Mouse (Mus musculus) liver, postnatal 0 days (tissue): ENCODE data around the gene Calr. TPM values are rescaled to one million over a fixed set of nuclear protein-coding genes. Genes with fewer than 3 reads are reported as not detected.
A peak's percentile ranks its signal among the peaks of the same experiment; 100 is the strongest.

Source experiments
- ATAC-seq: fragments of 200-750 bp; cut with Nextera tagmentation; 2 replicates; pipeline ENCODE4 v1.8.0; 2017; ENCODE audit warnings: mild to moderate bottlenecking, moderate library complexity
- DNase-seq: peaks from one replicate; pipeline ENCODE4 v3.0.0-alpha.2; 2016
- H3K27ac ChIP-seq: fragments of 300-500 bp; sonication (generic); 2 replicates; pipeline ENCODE4 v1.5.1; 2014; ENCODE audit warnings: antibody characterized with exemption, moderate library complexity, mild to moderate bottlenecking, low read depth
- H3K27me3 ChIP-seq: fragments of 300-500 bp; sonication (generic); 2 replicates; pipeline ENCODE4 v1.6.1; 2014; ENCODE audit warnings: low read length, control low read depth, mixed read lengths; ENCODE audit not compliant: insufficient read depth
- H3K36me3 ChIP-seq: fragments of 300-500 bp; sonication (generic); replicated peaks from 2 replicates; pipeline ENCODE4 v1.6.1; 2014; ENCODE audit warnings: mild to moderate bottlenecking, control low read depth, low read length, moderate library complexity, mixed read lengths; ENCODE audit not compliant: insufficient read depth
- H3K4me1 ChIP-seq: fragments of 300-500 bp; sonication (generic); 2 replicates; pipeline ENCODE4 v1.6.1; 2014; ENCODE audit warnings: antibody characterized with exemption, mild to moderate bottlenecking, control low read depth; ENCODE audit not compliant: insufficient read depth
- H3K4me2 ChIP-seq: fragments of 300-500 bp; sonication (generic); 2 replicates; pipeline ENCODE4 v1.6.1; 2014; ENCODE audit warnings: low read depth, mild to moderate bottlenecking, low read length, moderate library complexity, mixed read lengths
- H3K4me3 ChIP-seq: fragments of 300-500 bp; sonication (generic); 2 replicates; pipeline ENCODE4 v1.5.1; 2014; ENCODE audit warnings: low read depth, low read length
- H3K9ac ChIP-seq: fragments of 300-500 bp; sonication (generic); replicated peaks from 2 replicates; pipeline ENCODE4 v1.6.1; 2014; ENCODE audit warnings: mild to moderate bottlenecking, moderate library complexity
- H3K9me3 ChIP-seq: fragments of 300-500 bp; sonication (generic); 2 replicates; pipeline ENCODE4 v1.6.1; 2016; ENCODE audit warnings: mild to moderate bottlenecking, control low read depth, low read length, mixed read lengths
- CTCF ChIP-seq: sonication (generic); IDR thresholded peaks from 2 replicates; pipeline ENCODE4 v1.5.1; 2016; ENCODE audit warnings: antibody characterized with exemption, low read depth
- EP300 ChIP-seq: IDR thresholded peaks from 2 replicates; pipeline ENCODE4 v1.6.1; 2016; ENCODE audit warnings: antibody characterized with exemption, low read depth, mild to moderate bottlenecking
- WGBS: fragments of 180-500 bp; shearing (Covaris S2); extraction: QIAGEN DNeasy Blood & Tissue Kit; methylation state at CpG from one replicate; pipeline ENCODE4 v1.1.7; 2014; ENCODE audit not compliant: insufficient replicate concordance; 5-methylcytosine and 5-hydroxymethylcytosine counted together
- polyA plus RNA-seq: library from polyadenylated mRNA; unstranded; fragments of >200 nt; fragmentation: Nextera tagmentation; extraction: Ambion mirVana; gene quantifications from 2 replicates; pipeline ENCODE4 v1.2.1, GENCODE M21; 2015

Gene Calr
- polyA plus RNA-seq, 1 experiment from 2014 or later: 331 TPM

- H3K27ac ChIP-seq: no peak within 1 kb of the TSS
- ATAC-seq (no peak), DNase-seq (no peak)
- TF ChIP-seq CTCF (no peak), EP300 (no peak)
- 78% methylated on average over 3 of the region's 3 CpGs for WGBS
- H3K4me3 ChIP-seq: no peak within 1 kb of the TSS
- no peaks in the 10 kb centered on the region for H3K36me3 ChIP-seq
- no peaks in the 10 kb centered on the region for H3K27me3 ChIP-seq
- H3K9me3 ChIP-seq: no peaks in the 10 kb centered on the region
- H3K4me2 ChIP-seq: 0 out of 2 replicates have a peak within 1 kb of the TSS, but pooled peaks have one; percentile 6
- no peak within 1 kb of the TSS for H3K9ac ChIP-seq
- peaks cover 5% of the 10 kb centered on the region; the same call in 1 of the 2 replicates for H3K4me1 ChIP-seq
Measured at GRCm38 (mm10) chr8:84822723-84823122, 24.0 kb downstream of the Calr start, which contains the start of gene Dand5. Gene Dand5 (minus strand): TSS chr8:84822823.

- 79% methylated on average over 17 of the region's 17 CpGs for WGBS
- Histone ChIP-seq H3K4me2 (no peak overlapping the region), H3K27me3 (peaks cover 12% of the 10 kb centered on the region), H3K4me3 (no peak overlapping the region), H3K27ac (no peak overlapping the region), H3K36me3 (no peaks in the 10 kb centered on the region), H3K9ac (no peak overlapping the region), H3K4me1 (peaks cover 10% of the 10 kb centered on the region), H3K9me3 (no peaks in the 10 kb centered on the region)
- no peak for ATAC-seq
- TF ChIP-seq EP300: no peak
- no peak for DNase-seq
Measured at GRCm38 (mm10) chr8:84816117-84816516, 30.6 kb downstream of the Calr start.

GRCm38 (mm10) chr8:84815547-84815946 lies 31.2 kb downstream of the Calr start:
- Histone ChIP-seq H3K4me1 (peaks cover 15% of the 10 kb centered on the region), H3K4me3 (no peak overlapping the region), H3K9ac (no peak overlapping the region), H3K9me3 (no peaks in the 10 kb centered on the region), H3K27ac (no peak overlapping the region), H3K27me3 (peaks cover 14% of the 10 kb centered on the region), H3K36me3 (no peaks in the 10 kb centered on the region), H3K4me2 (peak overlapping the region; percentile 23; the same call in 1 of the 2 replicates)
- no peak for TF ChIP-seq EP300
- TF ChIP-seq CTCF: peak; percentile 99
- peak; percentile 88 for ATAC-seq
- peak; percentile 98 for DNase-seq
- WGBS: 7% methylated on average over 9 of the region's 9 CpGs

- ATAC-seq: peak; percentile 1; the same call in 1 of the 2 replicates
- peak overlapping the region; percentile 23; the same call in 1 of the 2 replicates for H3K4me2 ChIP-seq
- no peak overlapping the region for H3K9ac ChIP-seq
- 43% methylated on average over 18 of the region's 19 CpGs for WGBS
- TF ChIP-seq CTCF: no peak
- TF ChIP-seq EP300: no peak
- peaks cover 15% of the 10 kb centered on the region for H3K4me1 ChIP-seq
- no peaks in the 10 kb centered on the region for H3K36me3 ChIP-seq
- H3K27ac ChIP-seq: no peak overlapping the region
- H3K4me3 ChIP-seq: no peak overlapping the region
- H3K27me3 ChIP-seq: peaks cover 14% of the 10 kb centered on the region
- no peak for DNase-seq
- no peaks in the 10 kb centered on the region for H3K9me3 ChIP-seq
Measured at GRCm38 (mm10) chr8:84814555-84815441, 31.9 kb downstream of the Calr start.

- no peak overlapping the region for H3K9ac ChIP-seq
- no peaks in the 10 kb centered on the region for H3K9me3 ChIP-seq
- H3K4me1 ChIP-seq: peaks cover 15% of the 10 kb centered on the region
- DNase-seq (no peak), ATAC-seq (no peak)
- no peak overlapping the region for H3K27ac ChIP-seq
- H3K4me3 ChIP-seq: no peak overlapping the region
- peaks cover 14% of the 10 kb centered on the region for H3K27me3 ChIP-seq
- TF ChIP-seq CTCF: no peak
- TF ChIP-seq EP300: no peak
- H3K36me3 ChIP-seq: no peaks in the 10 kb centered on the region
- no peak overlapping the region for H3K4me2 ChIP-seq
- WGBS: 92% methylated on average over 11 of the region's 11 CpGs
Measured at GRCm38 (mm10) chr8:84814240-84814554, 32.5 kb downstream of the Calr start.

- DNase-seq: no peak
- H3K27me3 ChIP-seq: peaks cover 14% of the 10 kb centered on the region
- H3K9me3 ChIP-seq: no peaks in the 10 kb centered on the region
- no peak overlapping the region for H3K4me3 ChIP-seq
- no peak for TF ChIP-seq EP300
- no peak for TF ChIP-seq CTCF
- WGBS: 57% methylated on average over 3 of the region's 3 CpGs
- H3K36me3 ChIP-seq: no peaks in the 10 kb centered on the region
- no peak overlapping the region for H3K4me2 ChIP-seq
- H3K27ac ChIP-seq: no peak overlapping the region
- no peak for ATAC-seq
- H3K9ac ChIP-seq: no peak overlapping the region
- peaks cover 15% of the 10 kb centered on the region for H3K4me1 ChIP-seq
Measured at GRCm38 (mm10) chr8:84813830-84814229, 32.9 kb downstream of the Calr start.
